Mouse (Mus musculus): ENCODE data around the gene Abcc1. TPM values are rescaled to one million over a fixed set of nuclear protein-coding genes. Genes with fewer than 3 reads are reported as not detected.
A peak's percentile ranks its signal among the peaks of the same experiment; 100 is the strongest.

The Abcc1 gene
- total RNA-seq, 2 experiments from 2014 or later, result 19.0 to 19.3 TPM

DNA sequence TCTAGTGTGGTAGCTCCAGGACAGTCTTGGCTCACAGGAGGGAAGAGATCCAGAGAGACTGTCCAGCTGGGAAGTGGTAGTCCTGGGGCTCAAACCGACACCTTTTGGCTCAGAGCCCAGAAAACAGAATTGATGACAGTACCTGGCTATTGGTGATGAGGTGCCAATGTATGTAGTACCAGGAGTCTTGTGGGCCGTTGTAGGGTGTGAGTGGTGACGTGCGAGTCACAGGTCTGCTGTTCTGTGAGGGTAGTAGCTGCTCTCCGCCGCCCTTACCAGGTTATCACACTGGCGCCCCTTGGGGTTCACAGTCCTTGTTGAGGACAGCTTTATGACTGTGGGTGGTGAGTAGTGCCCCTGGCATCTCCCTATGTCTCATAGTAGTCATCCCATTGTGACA is 77.2 kb downstream of the Abcc1 start:
- no peak for DNase-seq (ENCODE audit: low spot score in 2 of 2)

GRCm38 (mm10) chr16:14439081-14439480 is 77.7 kb downstream of the Abcc1 start:
- no peak for DNase-seq (ENCODE audit: low spot score in 2 of 2)

DNA sequence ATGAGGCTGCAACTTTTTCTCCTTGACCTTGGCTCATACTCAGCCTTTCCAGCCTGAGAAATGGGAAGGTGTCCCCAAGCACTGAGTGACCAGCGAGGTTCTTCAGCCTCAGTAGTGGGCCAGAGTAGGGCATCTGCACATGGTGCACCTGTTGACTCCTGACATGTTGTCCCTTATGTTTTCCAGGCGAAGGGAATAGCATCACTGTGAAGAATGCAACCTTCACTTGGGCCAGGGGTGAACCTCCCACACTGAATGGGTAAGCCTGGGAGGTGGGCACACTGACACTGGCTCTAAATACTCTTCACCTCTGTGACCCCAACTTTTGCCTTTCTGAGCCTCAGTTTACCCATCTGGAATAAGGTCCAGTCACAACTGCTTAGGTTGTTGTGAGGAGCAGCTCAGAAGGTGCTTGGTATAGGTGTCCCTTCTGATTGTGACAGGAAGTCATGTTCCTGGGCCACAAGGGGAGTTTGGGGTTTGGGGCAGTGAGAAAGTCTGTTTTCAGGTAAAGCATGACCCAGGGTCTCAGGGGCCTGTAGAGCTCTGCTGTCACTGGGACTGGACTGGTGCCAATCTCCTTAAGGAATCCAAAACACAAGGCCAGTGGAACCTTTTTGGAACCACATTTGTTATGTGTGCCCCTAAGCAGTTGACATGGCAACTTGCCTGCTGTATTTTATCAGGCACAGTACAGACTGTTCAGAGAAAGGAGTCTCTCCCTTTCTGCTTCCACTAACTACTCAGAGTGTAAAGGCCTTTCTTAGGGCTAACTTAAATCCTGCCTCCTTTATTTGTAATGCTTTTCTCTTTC is 78.7 kb downstream of the Abcc1 start:
- no peak for DNase-seq (ENCODE audit: low spot score in 2 of 2)

DNA sequence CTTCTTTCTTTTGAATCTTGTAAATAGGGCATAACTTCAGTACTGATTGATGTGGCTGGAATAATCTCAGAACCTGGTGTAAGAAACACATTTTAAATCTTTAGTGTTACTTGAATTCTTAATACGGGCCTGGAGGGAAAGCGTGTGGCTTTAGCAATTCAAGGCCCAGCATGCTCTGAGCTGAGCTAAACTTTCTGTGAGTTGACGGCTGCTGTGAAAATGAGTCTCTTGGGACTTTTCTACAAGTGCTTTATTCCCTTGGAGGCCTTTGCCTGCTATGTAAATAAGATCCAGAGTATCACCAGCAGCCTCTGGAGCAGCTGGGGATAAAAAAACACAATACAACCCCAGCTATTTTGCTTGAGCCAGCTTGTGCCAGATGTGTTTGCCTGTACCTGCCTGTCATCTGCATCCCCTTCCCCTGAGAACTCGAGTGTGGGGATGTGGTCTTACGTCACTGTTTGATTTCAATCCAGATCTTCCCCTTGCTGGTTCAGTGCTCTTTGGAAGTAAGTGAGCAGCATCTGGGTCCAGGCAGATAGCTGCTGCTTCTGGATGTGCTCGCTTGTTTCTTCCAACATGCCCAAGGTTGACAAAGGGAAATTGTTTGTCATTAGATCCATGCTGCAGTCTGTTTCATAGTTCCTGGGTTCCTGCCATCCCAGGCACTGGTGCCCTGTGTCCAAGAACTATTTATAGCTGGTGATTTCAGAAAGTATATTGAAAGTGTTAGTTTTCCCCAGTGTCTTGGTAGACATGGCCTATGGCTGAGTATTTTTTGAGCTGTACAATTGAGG is 82.9 kb downstream of the Abcc1 start:
- DNase-seq (ENCODE audit: low spot score in 2 of 2), result no peak

DNA sequence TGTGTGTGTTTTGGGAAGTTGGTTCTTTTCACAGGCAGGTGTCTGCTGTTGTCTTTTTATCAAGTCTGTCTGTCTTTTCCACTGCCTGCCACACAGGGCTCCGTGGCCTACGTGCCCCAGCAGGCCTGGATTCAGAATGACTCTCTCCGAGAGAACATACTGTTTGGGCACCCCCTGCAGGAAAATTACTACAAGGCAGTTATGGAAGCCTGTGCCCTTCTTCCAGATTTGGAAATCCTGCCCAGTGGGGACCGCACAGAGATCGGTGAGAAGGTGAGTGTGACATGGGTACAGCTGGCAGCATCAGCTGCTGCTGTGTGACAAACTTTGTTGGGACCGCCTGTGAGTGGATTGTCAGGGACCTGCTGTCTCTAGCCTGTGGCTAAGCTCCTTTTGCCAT is 83.8 kb downstream of the Abcc1 start:
- no peak for DNase-seq (ENCODE audit: low spot score in 2 of 2)

DNA sequence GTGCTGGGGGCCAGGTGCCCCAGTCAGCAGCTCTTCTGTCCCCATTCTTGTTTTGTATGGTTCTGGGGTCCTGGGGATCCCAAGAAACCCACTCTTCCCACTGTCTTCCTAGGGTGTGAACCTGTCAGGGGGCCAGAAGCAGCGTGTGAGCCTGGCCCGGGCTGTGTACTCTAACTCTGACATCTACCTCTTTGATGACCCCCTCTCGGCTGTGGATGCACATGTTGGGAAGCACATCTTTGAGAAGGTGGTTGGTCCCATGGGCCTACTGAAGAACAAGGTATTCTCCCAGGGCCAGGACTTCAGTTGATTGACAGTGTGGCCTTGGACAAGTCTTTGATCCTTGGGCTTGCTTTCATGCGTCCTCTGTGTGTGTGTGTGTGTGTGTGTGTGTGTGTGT is 86.0 kb downstream of the Abcc1 start:
- DNase-seq (ENCODE audit: low spot score in 2 of 2), result no peak

DNA sequence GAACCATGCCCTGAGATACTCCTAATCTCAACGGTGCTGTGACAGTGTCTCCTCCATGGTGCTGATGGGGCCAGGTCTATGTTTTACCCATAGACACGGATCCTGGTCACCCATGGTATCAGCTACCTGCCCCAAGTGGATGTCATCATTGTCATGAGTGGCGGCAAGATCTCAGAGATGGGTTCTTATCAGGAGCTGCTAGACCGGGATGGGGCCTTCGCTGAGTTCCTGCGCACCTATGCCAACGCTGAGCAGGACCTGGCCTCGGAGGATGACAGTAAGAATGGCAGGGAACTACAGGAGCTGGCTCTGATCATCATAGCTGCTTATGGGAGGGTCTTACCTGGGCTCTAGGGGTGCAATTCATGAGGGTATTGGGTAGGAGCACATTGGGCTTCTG is 86.9 kb downstream of the Abcc1 start:
- DNase-seq (ENCODE audit: low spot score in 2 of 2), result no peak

DNA sequence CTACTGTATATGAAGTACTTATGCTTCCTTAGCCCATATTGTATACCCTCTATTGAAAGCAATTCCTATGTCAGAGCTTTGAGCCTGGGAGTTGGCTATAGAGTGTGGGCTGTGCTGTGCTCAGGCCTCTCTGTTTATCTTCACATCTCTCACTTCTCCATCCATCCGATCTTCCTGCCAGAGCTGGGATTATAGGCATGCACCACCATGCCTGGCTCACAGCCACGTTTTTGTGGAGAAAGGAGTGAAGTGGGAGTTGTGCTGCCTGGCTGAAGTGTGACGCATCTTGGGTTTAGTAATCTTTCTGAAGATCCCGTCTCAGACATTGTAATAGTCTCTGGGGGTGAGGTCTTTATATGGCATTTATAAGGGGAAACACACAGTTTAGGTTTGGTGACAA is 88.5 kb downstream of the Abcc1 start:
- no peak for DNase-seq (ENCODE audit: low spot score in 2 of 2)

DNA sequence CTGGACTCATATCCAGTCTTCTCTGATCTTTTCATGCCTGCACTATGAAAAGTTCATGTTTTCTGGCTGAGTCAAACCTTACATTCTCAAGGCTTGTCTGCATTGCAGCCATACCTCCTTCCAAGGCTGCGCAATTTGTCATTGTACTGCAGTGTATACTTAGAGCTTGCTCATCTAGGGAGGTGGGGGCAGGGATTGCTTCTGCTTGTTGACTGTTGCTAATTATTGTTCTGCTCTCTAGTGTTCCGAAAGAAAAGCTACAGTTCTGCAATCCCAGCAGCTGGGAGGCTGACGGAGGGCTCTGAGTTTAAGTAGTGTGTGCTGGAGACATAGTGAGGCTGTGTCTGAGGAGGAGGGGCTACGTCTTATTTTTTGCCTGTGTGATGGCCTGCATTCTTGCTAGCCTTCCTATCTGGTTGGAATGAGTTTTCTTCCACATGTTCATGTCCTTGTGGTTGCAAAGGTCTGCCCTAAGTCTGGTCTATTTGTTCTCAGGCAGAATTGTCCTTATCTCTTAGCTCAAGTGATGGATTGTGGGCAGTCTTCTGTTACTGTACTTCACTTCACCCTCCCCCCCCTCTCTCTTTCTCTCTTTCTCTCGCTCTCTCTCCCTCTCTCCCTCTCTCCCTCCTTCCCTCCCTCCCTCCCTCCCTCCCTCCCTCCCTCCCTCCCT is 90.2 kb downstream of the Abcc1 start:
- DNase-seq (ENCODE audit: low spot score in 2 of 2), result peak in 1 of 2 experiments; percentile 24

DNA sequence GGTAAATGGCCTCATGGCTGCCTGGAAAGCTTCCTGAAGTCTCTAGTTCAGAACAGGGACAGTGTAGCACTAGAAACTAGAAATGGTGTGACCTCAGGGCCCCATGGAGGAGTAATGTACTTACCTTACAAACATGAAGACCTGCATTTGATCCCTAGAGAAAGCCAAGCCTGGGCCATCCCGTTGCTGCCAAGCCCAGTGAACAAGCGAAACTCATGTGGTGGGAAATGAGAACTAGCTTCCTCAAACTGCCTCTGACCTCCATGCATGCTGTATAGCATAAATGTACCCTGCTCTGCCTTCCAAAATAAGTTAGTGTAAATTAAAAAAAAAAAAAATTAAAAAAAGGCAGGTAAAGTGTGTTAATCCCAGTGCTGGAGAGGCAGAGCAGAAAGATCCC is 101.2 kb downstream of the Abcc1 start:
- DNase-seq (ENCODE audit: low spot score in 2 of 2), result no peak

DNA sequence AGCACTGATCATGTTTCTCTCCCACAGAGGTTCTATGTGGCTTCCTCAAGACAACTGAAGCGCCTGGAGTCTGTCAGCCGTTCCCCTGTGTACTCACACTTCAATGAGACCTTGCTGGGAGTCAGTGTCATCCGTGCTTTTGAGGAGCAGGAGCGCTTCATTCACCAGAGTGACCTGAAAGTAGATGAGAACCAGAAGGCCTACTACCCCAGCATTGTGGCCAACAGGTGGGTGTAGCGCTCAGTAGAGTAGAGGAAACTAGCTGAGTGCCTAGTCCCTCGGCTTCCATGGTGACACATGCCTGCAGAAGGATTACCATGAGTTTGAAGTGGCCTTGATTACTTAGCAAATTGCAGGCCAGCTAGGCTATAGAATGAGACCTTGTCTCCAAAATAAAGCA is 103.7 kb downstream of the Abcc1 start:
- no peak for DNase-seq (ENCODE audit: low spot score in 2 of 2)

GRCm38 (mm10) chr16:14468351-14468750 is 107.0 kb downstream of the Abcc1 start:
- DNase-seq (ENCODE audit: low spot score in 2 of 2), result no peak

DNA sequence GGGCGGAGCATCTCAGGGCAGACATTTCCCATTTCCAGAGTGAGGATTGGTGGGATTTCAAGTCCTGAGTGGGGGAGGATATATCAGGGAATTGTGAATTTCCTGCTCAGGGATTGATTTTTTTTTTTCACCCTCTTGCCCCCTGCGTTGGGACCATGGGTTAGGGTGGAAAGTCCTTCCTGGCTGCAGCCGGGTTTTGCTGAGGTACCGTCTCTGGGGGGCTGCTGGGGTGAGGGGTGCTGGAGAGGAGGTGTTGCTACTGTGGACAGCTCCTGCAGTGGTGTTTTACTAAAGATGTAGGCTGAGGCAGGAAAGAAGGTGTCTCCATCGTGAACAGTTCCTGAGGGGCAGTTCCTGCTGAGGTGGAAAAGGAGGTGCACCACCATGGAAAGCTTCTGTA is 107.5 kb downstream of the Abcc1 start:
- no peak for DNase-seq (ENCODE audit: low spot score in 2 of 2)

DNA sequence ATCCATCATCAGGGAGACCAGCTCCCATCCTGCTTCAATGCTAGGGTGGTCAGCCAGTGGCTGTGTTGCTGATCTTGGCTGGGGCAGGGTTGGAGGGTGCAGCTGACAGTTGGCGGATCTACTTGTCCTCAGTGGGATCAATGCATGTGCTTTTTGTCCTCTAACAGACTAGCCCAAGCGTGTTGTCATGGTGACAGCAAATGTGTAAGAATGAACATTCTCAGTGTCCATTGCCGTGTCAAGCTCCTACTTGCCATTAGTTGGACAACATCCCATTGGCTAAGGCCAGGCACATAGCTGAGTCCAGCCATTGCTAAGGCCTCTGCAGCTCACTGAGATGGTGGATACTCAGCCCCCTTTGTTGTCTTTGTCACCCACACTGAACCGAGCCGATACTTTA is 110.8 kb downstream of the Abcc1 start:
- DNase-seq (ENCODE audit: low spot score in 2 of 2), result no peak

- no peak for DNase-seq (ENCODE audit: low spot score in 2 of 2)
Measured at GRCm38 (mm10) chr16:14473686-14474085, 112.3 kb downstream of the Abcc1 start.

DNA sequence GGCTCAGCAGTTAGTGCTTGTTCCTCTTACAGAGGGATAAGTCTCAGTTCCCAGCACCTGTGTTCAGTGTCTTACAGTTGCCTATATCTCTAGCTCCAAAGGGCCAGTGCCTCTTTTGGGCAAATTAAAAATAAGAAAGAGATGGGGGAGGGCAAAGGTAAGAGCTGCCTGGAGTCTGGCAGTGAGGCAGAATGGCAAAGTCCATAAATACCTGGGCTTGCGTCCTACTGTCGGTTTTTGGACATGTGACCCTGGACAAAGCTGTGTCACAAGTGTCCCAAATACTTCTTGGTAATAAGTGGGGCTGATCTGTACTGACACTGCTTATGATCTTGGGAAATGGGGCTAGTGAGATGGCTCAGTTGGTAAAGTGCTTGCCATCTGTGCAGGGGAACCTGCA is 113.6 kb downstream of the Abcc1 start:
- DNase-seq (ENCODE audit: low spot score in 2 of 2), result no peak

GRCm38 (mm10) chr16:14476056-14476455 is 114.7 kb downstream of the Abcc1 start:
- DNase-seq (ENCODE audit: low spot score in 2 of 2), result no peak

GRCm38 (mm10) chr16:14476701-14477400 is 115.5 kb downstream of the Abcc1 start:
- no peak for DNase-seq (ENCODE audit: low spot score in 2 of 2)

GRCm38 (mm10) chr16:14477510-14478300 is 116.3 kb downstream of the Abcc1 start:
- DNase-seq (ENCODE audit: low spot score in 2 of 2), result no peak

GRCm38 (mm10) chr16:14479641-14480040 is 118.3 kb downstream of the Abcc1 start:
- no peak for DNase-seq (ENCODE audit: low spot score in 2 of 2)

DNA sequence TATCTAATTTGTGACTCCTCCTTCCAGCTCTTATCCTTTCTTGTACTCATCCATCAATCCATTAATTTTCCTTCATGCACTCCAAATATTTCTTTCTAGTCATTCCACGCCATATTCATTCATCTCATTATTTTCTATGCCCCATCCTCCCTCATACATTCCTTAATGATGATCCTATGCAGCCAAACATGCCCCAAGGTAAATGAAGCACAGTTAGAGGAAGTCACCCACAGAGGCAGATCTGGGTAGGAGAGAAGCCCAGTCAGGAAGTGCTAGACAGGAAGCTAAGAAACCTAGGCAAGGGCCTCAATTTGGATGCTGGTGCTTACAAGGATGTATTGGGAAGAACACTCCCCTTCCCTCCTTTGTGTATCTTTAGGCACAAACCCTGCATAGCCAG is 121.9 kb downstream of the Abcc1 start:
- no peak for DNase-seq (ENCODE audit: low spot score in 2 of 2)
